Mouse (Mus musculus) kidney, adult 2 months (tissue): Measurements from ENCODE around the gene Tmem159. TPM values are rescaled to one million over a fixed set of nuclear protein-coding genes. Genes with fewer than 3 reads are reported as not detected.

Experiments
- DNase-seq: peaks from one replicate; pipeline ENCODE4 v3.0.0; 2021
- H3K27ac ChIP-seq: fragments of 200-500 bp; 2 replicates; pipeline ENCODE4 v1.5.1; 2012; ENCODE audit warnings: low read depth, low read length, control low read depth, inconsistent platforms; ENCODE audit not compliant: insufficient read depth
- H3K27me3 ChIP-seq: fragments of 200-500 bp; replicated peaks from 2 replicates; pipeline ENCODE4 v1.6.1; 2012; ENCODE audit warnings: mild to moderate bottlenecking, moderate library complexity, low read length, inconsistent platforms; ENCODE audit not compliant: control insufficient read depth, insufficient read depth
- H3K36me3 ChIP-seq: fragments of 200-500 bp; 2 replicates; pipeline ENCODE4 v1.6.1; 2012; ENCODE audit warnings: mild to moderate bottlenecking, moderate library complexity, low read length, inconsistent platforms; ENCODE audit not compliant: control insufficient read depth, insufficient read depth
- H3K4me1 ChIP-seq: fragments of 200-500 bp; 2 replicates; pipeline ENCODE4 v1.6.1; 2011; ENCODE audit warnings: low read length; ENCODE audit not compliant: control insufficient read depth, insufficient read depth
- H3K4me3 ChIP-seq: fragments of 200-500 bp; 2 replicates; pipeline ENCODE4 v1.5.1; 2011; ENCODE audit warnings: mild to moderate bottlenecking, low read depth, low read length, control low read depth; ENCODE audit not compliant: insufficient read depth
- CTCF ChIP-seq: fragments of 200-500 bp; conservative IDR thresholded peaks from 2 replicates; pipeline ENCODE4 v1.5.1; 2011; ENCODE audit warnings: low read depth, mild to moderate bottlenecking, control low read depth, low read length, moderate library complexity, mixed read lengths; ENCODE audit not compliant: insufficient read depth, insufficient read length
- POLR2A ChIP-seq: fragments of 200-500 bp; IDR thresholded peaks from one replicate; pipeline ENCODE4 v1.6.1; 2011; ENCODE audit warnings: low read depth, low read length, control low read depth
- WGBS: fragments of 180-500 bp; shearing (Covaris S2); methylation state at CpG from one replicate; pipeline ENCODE4 v1.1.7; 2018; 5-methylcytosine and 5-hydroxymethylcytosine counted together
- polyA plus RNA-seq: library from polyadenylated mRNA; depleted of rRNA; stranded (reverse); fragments of >200 nt; gene quantifications from 2 replicates; pipeline ENCODE4 v1.2.3, GENCODE M21; 2012

Gene Tmem159
- polyA plus RNA-seq, 1 experiment = 27.8 TPM

DNA sequence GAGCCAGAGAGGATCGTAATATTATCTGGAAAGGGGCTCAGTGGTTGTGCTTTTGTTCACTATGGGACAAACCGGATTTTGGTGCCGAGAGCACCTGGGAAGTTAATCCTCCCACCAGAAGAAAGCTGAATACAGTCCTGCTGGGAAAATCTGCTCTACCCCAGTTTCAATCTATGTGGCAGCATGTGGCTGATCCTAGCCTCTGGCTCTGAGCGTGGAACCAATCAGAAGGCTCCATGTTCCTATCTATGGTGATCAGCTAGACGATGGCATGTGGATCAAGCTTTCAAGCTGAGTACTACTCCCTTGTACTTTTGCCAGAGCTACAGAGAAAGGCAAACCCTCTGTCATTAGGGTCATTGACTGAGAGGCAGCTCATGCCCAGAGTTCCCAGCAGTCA, 9.1 kb upstream of the Tmem159 start:
- Histone ChIP-seq H3K4me1 (no peaks in the 10 kb centered on the region), H3K36me3 (no peaks in the 10 kb centered on the region), H3K27ac (no peak overlapping the region), H3K4me3 (no peak overlapping the region), H3K27me3 (no peaks in the 10 kb centered on the region)
- no peak for TF ChIP-seq POLR2A
- no peak for TF ChIP-seq CTCF
- 56% methylated on average over 5 of the region's 5 CpGs for WGBS
- DNase-seq = no peak

DNA sequence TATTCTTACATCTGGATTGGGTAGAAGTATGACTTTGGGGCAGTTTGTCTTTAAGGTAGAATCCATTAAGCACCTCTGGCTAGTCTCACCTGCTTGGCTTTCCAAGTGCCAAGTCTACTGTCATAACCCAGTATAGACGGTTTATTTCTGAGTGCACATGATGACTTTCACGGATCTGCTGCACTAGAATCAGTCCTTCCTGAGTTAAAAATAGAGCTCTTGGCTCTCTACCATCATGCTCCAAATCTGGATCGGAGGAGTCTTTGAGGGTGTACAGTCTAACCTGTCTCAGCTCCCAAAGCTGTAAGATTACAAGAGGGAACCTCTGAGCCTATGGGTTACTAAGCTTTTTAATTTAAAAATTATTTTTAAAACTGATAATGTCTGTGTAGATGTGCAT, 7.9 kb upstream of the Tmem159 start:
- 71% methylated on average over 3 of the region's 3 CpGs for WGBS
- no peak for DNase-seq

DNA sequence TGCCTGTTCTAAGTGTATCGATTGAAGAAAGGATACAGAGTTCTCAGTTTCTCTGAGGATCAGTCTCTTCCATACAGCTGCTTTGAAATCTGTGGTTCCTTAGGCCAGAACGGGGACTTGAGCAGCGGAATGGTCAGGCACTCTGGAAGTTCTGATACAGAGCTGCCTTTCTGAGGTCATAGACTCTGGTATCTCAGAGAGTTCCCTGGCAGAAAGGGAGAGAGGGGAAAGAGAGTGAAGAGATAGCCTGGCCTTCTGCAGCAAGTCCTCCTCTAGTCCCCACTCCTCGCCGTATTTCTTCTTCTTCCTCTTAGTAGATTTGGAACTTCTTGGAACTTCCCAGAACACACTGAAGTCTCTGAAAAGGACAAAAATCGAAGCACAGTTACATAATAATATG, 7.0 kb upstream of the Tmem159 start, which contains the start of gene Dnah3:
TSS of gene Dnah3 (minus strand) at position 101 of the 400 bp plus-strand sequence.
- no peak within 1 kb of the TSS for H3K27ac ChIP-seq
- WGBS = 88% methylated on average over 6 of the region's 6 CpGs
- no peak for TF ChIP-seq POLR2A
- no peak for TF ChIP-seq CTCF

More for the DNA sequence above, 7.9 kb upstream of the Tmem159 start:
- Histone ChIP-seq H3K36me3 (no peaks in the 10 kb centered on the region), H3K4me1 (no peaks in the 10 kb centered on the region), H3K27me3 (no peaks in the 10 kb centered on the region), H3K27ac (no peak overlapping the region), H3K4me3 (no peak overlapping the region)
- TF ChIP-seq CTCF (no peak), POLR2A (no peak)

DNA sequence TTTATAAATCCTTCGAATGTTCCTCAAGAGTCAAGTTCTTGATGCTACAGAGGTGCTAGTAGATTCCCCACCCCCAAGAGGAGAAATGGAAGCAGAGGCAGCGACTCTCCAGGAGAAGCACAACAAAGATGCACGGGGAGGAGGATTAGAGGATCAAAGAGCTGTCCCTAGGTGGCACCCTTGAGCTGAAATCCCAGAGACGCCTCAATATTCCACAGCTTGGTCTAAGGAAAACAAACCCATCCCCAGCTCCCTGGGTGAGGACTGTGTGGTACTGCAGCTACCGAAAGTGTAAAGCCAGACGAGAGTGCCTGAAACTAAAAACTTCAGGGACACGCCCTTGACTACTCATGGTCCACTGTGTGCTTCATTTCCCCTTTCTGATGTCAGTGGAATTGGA, 4.3 kb upstream of the Tmem159 start:
- Histone ChIP-seq H3K27me3 (no peaks in the 10 kb centered on the region), H3K36me3 (no peaks in the 10 kb centered on the region), H3K4me3 (no peak overlapping the region), H3K27ac (no peak overlapping the region), H3K4me1 (no peaks in the 10 kb centered on the region)
- peak; percentile 79 for DNase-seq
- TF ChIP-seq CTCF (peak; percentile 72), POLR2A (no peak)
- 5% methylated on average over 7 of the region's 7 CpGs for WGBS

More for the DNA sequence above, 7.0 kb upstream of the Tmem159 start, which contains the start of gene Dnah3:
- Histone ChIP-seq H3K36me3 (no peaks in the 10 kb centered on the region), H3K27me3 (no peaks in the 10 kb centered on the region), H3K4me1 (no peaks in the 10 kb centered on the region), H3K4me3 (no peak within 1 kb of the TSS)
- DNase-seq = no peak

DNA sequence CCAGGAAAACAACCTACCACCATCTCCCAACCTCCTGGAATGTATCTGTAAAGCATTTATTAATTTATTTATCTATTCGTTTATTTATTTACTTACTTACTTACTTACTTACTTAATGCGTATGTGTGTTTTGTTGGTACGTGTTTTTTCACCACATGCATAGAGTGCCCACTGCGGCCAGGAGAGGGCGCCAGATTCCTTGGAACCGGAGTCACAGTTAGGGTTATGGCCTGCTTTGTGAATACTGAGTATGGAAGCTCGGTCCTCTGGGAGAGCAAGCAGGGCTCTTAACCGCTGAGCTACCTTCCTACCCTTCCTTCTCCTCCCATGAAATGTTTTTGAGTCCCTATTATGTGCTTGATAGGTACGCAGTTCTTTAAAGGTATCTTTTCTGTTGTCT, 3.8 kb upstream of the Tmem159 start:
- TF ChIP-seq POLR2A = no peak
- peak; percentile 94 for TF ChIP-seq CTCF
- WGBS = 19% methylated on average over 9 of the region's 9 CpGs
- no peaks in the 10 kb centered on the region for H3K4me1 ChIP-seq
- no peaks in the 10 kb centered on the region for H3K27me3 ChIP-seq
- H3K36me3 ChIP-seq = no peaks in the 10 kb centered on the region
- no peak overlapping the region for H3K4me3 ChIP-seq
- no peak overlapping the region for H3K27ac ChIP-seq
- DNase-seq = peak; percentile 88

DNA sequence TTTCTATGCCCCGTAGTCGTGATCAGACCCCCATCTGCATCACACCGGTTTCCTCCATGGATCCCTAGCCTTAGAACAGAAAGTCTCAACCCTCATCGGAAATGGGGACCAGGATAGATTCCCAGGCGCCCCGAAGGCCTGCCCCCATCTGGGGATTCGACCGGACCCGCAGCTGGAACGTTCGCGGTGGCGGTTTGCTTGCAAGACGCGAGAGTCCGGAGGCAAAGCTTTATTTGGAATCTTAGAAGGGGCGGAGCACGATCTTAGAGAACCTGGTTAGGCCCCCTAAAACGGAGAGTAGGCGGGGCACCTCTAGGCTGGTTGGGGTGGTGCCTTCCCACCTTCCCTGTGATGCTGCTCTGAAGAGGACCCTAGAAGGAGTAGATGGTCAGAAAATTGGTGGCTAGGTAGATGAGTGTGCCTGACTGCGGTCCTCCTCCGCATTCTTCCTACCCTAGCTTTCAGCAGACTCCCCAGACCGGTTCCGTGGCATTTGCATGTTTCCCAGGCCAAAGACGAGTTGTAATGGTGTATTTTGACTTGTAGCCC, 940 bp downstream of the Tmem159 start:
- Histone ChIP-seq H3K27me3 (no peaks in the 10 kb centered on the region), H3K36me3 (no peaks in the 10 kb centered on the region), H3K27ac (no peak overlapping the region), H3K4me1 (no peaks in the 10 kb centered on the region; the same call in 1 of the 2 replicates), H3K4me3 (peak overlapping the region; percentile 85)
- TF ChIP-seq POLR2A (no peak), CTCF (no peak)
- DNase-seq = peak; percentile 50
- 7% methylated on average over 25 of the region's 25 CpGs for WGBS

DNA sequence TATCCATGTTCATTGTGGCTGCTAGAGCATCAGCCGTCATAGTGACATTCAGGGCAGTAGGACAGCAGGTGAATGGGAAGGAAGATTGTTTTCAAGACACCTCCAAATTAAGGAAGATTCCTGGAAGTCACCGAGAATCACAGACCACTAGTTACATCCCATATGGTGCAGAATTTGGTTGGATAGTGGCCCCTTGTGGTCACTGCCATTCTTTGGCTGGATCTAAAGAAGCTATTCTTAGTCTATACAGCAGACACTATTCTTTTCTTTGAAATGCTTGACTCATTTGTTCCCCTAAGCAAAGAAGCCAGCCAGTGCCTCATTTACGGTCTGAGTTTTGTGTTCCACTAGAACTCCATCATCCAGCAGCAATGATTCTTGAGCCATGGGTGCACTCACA, 2.8 kb downstream of the Tmem159 start:
- WGBS = 75% methylated on average over 3 of the region's 3 CpGs
- no peak for DNase-seq
- no peaks in the 10 kb centered on the region for H3K36me3 ChIP-seq
- H3K4me3 ChIP-seq = no peak overlapping the region
- no peak overlapping the region for H3K27ac ChIP-seq
- TF ChIP-seq POLR2A = no peak
- no peak for TF ChIP-seq CTCF
- no peaks in the 10 kb centered on the region; the same call in 1 of the 2 replicates for H3K4me1 ChIP-seq
- H3K27me3 ChIP-seq = no peaks in the 10 kb centered on the region
